Mouse (Mus musculus) mesoderm, embryonic 11.5 days (tissue): ENCODE results near the gene Otop3.

Experiments
- DNase-seq: peaks from one replicate; pipeline ENCODE4 v3.0.0-alpha.2; 2012; ENCODE audit warnings: low read depth, low spot score

The Otop3 gene

DNA sequence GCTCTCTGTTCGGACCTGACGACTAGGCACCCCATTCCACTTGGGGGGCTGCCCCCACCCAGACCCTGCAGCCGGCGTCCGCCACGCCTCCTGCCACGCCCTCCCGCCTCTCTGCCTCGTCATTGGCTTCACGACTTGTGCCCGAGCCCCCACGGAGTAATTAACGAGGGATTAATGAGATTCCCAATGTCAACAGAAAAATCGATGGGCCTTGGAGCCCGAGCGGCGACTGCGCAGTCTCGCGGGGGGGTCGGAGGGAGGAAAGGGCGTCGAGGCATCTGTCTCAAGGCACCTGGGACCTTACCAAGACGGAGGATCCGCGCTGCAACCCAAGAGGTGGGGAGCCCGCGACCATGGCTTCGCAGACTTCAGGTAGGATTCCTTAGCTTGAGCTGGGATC lies at the start of gene Otop3:
Otop3 (plus strand) TSS at position 201 of the 400 bp plus-strand sequence.
- DNase-seq = no peak

DNA sequence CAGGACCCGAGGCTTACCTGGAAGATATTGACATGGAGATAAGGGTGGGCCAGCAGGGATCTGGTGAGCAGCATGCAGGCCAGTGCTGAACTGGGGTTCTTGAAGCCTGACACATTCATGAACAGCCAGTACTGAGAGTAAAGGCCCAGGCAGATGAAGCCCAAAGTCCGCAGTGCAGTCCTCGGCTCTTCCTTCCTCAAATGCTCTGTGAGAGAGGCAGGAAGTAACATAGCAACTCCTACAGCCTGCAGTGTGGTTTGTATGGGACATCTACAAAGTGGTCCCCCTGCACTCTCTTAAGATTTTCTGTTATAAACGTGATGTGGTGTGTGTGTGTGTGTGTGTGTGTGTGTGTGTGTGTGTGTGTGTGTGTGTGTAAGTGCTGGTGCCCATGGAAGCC lies 49.2 kb upstream of the Otop3 start:
- no peak for DNase-seq

DNA sequence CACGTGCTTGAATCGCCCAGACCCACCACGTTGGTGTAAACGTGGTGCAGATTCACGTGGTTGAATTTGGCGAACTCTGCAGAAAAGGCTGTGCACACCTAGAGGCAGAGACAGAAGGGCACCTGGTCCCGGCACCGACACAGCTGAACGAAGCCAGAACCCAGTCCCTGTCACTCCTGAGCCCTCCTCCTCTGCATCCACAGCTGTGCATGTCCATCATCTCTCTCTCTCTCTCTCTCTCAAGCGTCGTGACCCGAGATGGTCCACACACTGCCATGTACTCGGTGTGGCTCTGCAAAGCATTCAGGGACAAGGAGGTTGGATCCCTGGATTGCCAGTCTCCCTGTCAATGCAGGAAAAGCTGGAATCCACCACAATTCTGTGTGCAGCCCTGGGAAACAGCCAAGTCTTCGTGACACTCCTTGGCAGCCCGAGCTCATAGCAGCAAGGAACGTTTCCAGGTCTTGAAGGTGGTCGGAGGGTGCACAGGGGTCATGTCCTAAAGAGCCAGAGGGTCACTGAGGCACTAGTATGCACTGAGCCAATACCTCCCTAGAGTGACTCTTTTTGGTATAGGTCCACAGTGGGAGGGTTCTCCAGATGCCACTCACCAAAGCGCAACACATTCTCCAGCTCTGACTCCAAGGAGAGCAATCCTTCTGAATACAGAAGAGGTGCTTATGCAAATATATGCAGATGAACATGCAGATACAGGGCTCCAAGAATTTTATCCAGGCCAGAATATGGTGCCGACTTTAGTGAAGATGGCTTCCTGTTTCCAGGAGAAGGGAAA lies 48.1 kb upstream of the Otop3 start:
- no peak for DNase-seq

- no peak for DNase-seq
These were observed 47.1 kb upstream of the Otop3 start for GRCm38 (mm10) chr11:115287386-115287785.

- no peak for DNase-seq
These were observed 46.2 kb upstream of the Otop3 start for GRCm38 (mm10) chr11:115288305-115288704.

- no peak for DNase-seq
These were observed 44.6 kb upstream of the Otop3 start for GRCm38 (mm10) chr11:115289885-115290284.

GRCm38 (mm10) chr11:115290314-115290713 lies 44.2 kb upstream of the Otop3 start:
- DNase-seq = no peak

GRCm38 (mm10) chr11:115290919-115291318 lies 43.6 kb upstream of the Otop3 start:
- no peak for DNase-seq

- no peak for DNase-seq
These were observed 43.0 kb upstream of the Otop3 start for GRCm38 (mm10) chr11:115291503-115291902.

GRCm38 (mm10) chr11:115292631-115293375 lies 41.7 kb upstream of the Otop3 start:
- DNase-seq = no peak

DNA sequence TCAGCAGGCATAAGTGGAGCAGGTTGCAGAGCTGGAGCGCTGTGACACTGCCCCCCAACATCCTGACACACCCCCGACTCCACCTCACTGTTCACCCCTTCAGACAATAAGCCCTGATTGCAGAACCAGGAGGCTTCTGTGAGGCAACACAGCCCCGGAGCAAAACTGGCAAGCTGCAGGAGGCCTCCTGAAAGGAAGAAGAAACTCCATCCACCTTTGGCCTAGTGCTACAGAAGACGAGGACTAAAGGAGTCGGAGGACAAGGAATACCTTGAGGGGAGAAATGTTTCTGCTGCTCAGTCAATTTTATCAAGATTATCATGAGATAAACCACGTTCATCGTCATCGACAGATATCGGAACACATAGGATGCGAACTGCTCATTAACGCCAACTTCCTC lies 38.6 kb upstream of the Otop3 start:
- DNase-seq = no peak

DNA sequence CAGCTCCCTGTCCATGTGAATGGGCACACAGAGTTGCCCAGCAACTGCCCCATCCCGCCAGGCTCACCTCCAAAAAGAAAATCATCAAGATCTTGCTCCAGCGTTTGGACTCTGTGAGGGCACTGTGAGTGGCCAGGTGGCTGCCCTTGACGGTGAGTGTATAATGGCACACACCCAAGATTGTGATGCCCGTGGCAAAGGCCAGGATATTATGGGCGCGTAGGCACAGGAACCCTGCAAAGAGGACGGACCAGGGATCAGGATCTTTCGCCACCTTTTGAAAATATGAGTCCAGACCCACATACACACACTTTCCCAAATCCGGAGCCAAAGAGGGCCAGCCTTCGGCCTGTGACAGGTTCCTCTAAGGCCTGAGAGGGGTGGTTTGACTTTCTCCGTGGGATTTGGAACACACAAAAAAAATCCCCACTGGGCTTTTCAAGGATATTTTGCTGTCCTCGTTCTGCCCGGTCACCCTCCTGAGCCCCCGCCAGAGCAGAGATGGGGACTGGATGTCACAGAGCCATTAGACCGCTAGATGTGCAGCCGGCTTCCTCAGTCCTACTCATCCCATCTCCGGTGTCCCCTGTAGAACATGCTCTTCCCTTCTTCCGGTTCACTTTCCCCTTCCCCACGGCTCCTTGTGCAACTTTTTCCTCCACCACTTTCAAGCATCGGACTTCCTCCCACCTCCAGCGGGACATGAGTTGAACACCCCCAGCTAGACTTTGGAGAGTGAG lies 37.9 kb upstream of the Otop3 start:
- DNase-seq = no peak

GRCm38 (mm10) chr11:115297214-115297826 lies 37.2 kb upstream of the Otop3 start, which contains the start of gene Fads6:
TSS of gene Fads6 (minus strand) at chr11:115297663.
- peak; percentile 48 for DNase-seq

GRCm38 (mm10) chr11:115298160-115298559 lies 36.4 kb upstream of the Otop3 start:
- no peak for DNase-seq

DNA sequence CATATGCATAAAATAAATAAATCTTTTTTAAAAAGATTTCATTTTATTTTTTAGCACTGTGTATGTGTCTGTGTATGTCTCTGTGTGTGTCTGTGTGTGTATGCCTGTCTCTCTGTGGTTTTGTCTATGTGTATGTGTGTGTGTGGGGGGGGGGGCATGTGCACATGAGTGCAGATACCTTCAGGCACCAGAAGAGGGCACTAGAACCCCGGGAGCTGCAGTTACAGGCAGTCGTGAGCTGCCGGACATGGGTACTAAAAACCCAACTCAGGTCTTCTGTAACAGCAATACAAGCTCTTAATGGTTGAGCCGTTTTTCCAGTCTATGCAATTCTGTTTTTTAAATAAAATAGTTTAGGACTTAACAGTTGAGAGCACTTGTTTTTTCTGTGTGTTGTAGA lies 33.8 kb upstream of the Otop3 start:
- DNase-seq = no peak

DNA sequence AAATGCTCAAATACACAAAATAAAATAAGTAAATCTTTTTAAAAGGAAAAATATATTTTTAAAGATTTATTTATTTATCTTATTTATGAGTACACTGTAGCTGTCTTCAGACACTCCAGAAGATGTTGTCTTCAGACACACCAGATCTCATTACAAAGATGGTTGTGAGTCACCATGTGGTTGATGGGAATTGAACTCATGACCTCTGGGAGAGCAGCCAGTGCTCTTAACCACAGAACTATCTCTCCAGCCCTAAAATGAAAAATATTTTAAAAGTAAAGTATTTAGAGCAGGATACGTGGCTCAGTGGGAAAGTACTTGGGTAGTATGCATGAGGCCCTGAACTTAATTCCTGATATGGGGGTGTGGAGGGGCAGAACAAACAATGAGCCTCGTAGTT lies 33.2 kb upstream of the Otop3 start:
- DNase-seq = no peak

DNA sequence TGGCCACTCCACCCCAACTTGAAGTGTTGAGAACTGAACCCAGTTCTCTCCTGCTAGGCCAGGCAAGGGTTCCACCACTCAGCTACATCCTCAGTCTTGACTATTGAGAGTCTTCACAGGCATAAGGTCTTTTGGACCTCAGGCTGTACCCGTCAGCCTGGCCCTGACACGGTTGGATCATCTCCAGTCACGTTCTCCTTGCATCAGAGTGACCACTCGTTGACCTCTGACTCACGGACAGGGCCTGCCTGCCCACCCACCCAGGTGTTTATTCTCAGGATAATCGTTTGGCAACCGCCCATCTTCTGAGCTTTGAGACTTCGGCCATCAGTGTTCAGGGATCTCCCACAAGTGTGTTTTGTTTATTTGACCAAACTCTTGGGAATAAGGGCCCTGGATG lies 31.4 kb upstream of the Otop3 start:
- DNase-seq = no peak

DNA sequence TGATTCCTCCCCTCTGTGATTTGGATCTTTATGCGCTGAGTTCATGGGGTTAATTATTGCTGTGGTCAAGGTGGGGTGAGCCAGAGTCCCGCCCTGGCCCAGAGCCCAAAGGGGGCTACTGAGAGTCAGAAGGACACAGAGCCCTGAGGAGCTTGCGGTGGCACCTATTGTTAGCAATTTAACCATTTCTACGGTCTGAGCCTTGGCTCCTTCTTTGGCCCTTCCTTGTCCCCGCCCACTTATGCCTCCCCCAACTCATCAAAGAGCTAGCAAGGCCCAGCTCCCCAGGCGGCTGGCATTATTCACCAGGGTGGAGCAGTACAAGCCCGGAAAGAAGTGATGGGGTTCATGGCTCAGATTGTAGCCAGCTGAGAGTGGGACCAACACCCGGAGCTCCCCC lies 27.7 kb upstream of the Otop3 start, which contains the start of gene Otop2:
Otop2 (plus strand) TSS at position 301 of the 400 bp plus-strand sequence.
- no peak for DNase-seq

DNA sequence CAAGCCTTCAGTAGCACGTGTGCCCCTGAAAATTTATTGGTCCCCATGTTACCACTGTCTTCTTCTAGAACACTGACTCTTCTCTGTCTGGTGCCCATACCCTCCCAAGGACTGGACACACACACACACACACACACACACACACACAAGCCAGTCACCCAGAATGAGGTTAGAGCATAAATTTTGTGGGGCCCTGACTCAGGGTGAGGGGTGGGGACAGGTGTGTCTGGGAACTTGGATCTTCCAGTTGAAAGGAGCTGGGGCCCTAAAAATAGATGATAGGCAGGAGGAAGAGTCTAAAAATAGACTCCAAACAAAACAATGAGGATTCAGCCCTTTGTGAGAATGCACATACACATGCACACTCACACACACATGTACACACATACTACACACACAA lies 25.8 kb upstream of the Otop3 start:
- DNase-seq = no peak

DNA sequence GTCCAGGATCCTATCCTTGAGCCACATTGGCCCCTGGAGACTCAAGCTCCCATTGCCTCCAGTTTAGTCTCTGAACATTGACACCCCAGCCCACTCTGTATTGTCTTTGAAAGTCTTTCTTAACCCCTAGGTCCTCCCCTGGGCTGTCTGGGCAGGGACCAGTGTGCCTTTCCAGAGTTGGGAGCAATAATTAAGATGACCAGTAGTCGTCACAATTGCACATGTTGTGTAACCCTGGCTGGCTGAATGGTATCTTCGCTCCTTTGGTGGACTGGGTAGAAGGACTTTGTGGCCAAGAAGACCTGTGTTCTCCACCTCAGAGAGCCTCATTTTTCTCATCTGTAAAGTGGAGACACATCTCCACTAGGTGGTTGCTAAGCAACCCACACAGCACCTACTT lies 20.3 kb upstream of the Otop3 start:
- no peak for DNase-seq

DNA sequence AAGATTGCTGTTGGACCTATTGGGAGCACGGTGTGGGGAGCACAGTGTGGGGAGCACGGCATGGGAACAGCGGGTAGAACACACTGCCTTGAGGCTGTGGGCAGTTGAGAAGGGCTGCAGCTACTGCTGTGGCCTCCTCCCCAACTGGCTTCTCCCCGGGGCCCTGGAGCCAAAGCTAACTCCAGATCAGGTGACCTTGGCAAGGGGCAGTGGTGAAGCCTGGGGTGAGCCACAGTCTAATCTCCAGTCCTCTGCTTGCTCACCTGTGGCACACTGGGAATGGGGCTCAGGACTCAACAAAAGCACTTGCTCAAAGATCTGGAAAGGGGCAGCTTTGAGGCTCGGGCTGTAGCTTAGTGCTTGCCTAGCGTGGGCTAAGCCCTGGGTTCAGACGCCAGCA lies 17.3 kb upstream of the Otop3 start:
- DNase-seq = no peak
